Mouse (Mus musculus) bone marrow macrophage, adult 2 months (primary cell): ENCODE measurements at regions not wholly inside any gene's neighbourhood (a gene's known extent, or its start where the extent isn't known, plus 50 kb on each side); places are given as distances from the start of the nearest gene placed in this dataset.

Source experiments
- CTCF ChIP-seq: IDR thresholded peaks from 2 replicates; pipeline ENCODE4 v1.5.1; 2012; ENCODE audit warnings: low read depth, mild to moderate bottlenecking, low read length, moderate library complexity
- POLR2A ChIP-seq: IDR thresholded peaks from 2 replicates; pipeline ENCODE4 v1.6.1; 2012; ENCODE audit warnings: mild to moderate bottlenecking, low read depth, low read length, borderline replicate concordance

- TF ChIP-seq CTCF (no peak), POLR2A (no peak)
Observed at GRCm38 (mm10) chr13:97461207-97461606, 220.3 kb downstream of the Enc1 start.
